11 mouse cellular contexts compared by ENCODE assay signal in genomic region chr2:75061456-75062188, GRCm38 (mm10).
DNase-seq lines count a peak whose midpoint lies in the region; ATAC-seq and TF ChIP-seq lines count a peak whose summit lies in the region.
"Had no signal": no experiment of that assay in that cellular context is flagged by ENCODE, and none has a peak within 500 bp of the region (broad histone marks: within the 10 kb centered on the region; RNA-seq: fewer than 3 reads in every experiment).

No protein-coding gene starts in this region.

- peak; percentile 5 for DNase-seq in cerebellum, adult 11 months
- DNase-seq in cerebellum, postnatal 4 days (ENCODE audit: low spot score in 2 of 2): no peak
- peak; percentile 62 for DNase-seq in kidney, postnatal 0 days (ENCODE audit: low spot score)
- DNase-seq in kidney, adult 9 months: no peak
- peak; percentile 18 to 25 for DNase-seq in cerebellum, postnatal 25 days
- DNase-seq in heart, embryonic 10.5 days (ENCODE audit: low spot score): no peak
- no peak for DNase-seq in gastrocnemius, postnatal 14 days
- DNase-seq: B cell, adult 2 months had no signal

- 16% methylated on average over 12 of the region's 12 CpGs for WGBS in kidney, postnatal 0 days
- 38% methylated on average over 12 of the region's 12 CpGs for WGBS in neural tube, embryonic 12.5 days
- 57% methylated on average over 12 of the region's 12 CpGs for WGBS in heart, embryonic 10.5 days

- intact Hi-C loops in gastrocnemius, postnatal 14 days (cut with DNase I; ENCODE audit: low total_unique reads): no loop called here

- no peak overlapping the region for H3K4me3 ChIP-seq in kidney, postnatal 0 days (replicated peaks; ENCODE audit: low read depth, low read length)
- no peak overlapping the region for H3K4me3 ChIP-seq in neural tube, embryonic 12.5 days
- H3K4me3 ChIP-seq in heart, embryonic 10.5 days: no peak overlapping the region
- H3K4me3 ChIP-seq: embryonic facial prominence, embryonic 15.5 days had no signal

- no peak; the same call in 1 of the 2 replicates for ATAC-seq in kidney, postnatal 0 days (replicated peaks; ENCODE audit: low FRiP score, low read depth)
- 0 out of 2 replicates have a peak, but pooled peaks have one; percentile 44 for ATAC-seq in neural tube, embryonic 12.5 days (ENCODE audit: low FRiP score, low read depth)

- no peaks in the 10 kb centered on the region for H3K9me3 ChIP-seq in kidney, postnatal 0 days (replicated peaks; ENCODE audit: low read length)
- H3K9me3 ChIP-seq in neural tube, embryonic 12.5 days: no peaks in the 10 kb centered on the region
- no peaks in the 10 kb centered on the region for H3K9me3 ChIP-seq in heart, embryonic 10.5 days
- H3K9me3 ChIP-seq: embryonic facial prominence, embryonic 15.5 days had no signal

- peaks cover 9% of the 10 kb centered on the region for H3K4me1 ChIP-seq in kidney, postnatal 0 days (replicated peaks; ENCODE audit: insufficient read depth, low read length)
- peaks cover 27% of the 10 kb centered on the region for H3K4me1 ChIP-seq in neural tube, embryonic 12.5 days
- H3K4me1 ChIP-seq in heart, embryonic 10.5 days: peaks cover 29% of the 10 kb centered on the region

- H3K27me3 ChIP-seq in kidney, postnatal 0 days (ENCODE audit: insufficient read depth, low read length): no peaks in the 10 kb centered on the region
- H3K27me3 ChIP-seq in neural tube, embryonic 12.5 days (replicated peaks): no peaks in the 10 kb centered on the region
- H3K27me3 ChIP-seq in heart, embryonic 10.5 days (ENCODE audit: insufficient read depth, poor library complexity, severe bottlenecking): peaks cover 18% of the 10 kb centered on the region

- H3K4me2 ChIP-seq in kidney, postnatal 0 days (ENCODE audit: low read length): 0 out of 2 replicates have a peak overlapping the region, but pooled peaks have one; percentile 4
- peak overlapping the region; percentile 29; the same call in 1 of the 2 replicates for H3K4me2 ChIP-seq in neural tube, embryonic 12.5 days (replicated peaks)
- H3K4me2 ChIP-seq: embryonic facial prominence, embryonic 15.5 days had no signal

- no peaks in the 10 kb centered on the region for H3K36me3 ChIP-seq in kidney, postnatal 0 days (ENCODE audit: insufficient read depth, low read length)
- no peaks in the 10 kb centered on the region for H3K36me3 ChIP-seq in neural tube, embryonic 12.5 days
- H3K36me3 ChIP-seq in heart, embryonic 10.5 days: no peaks in the 10 kb centered on the region
- H3K36me3 ChIP-seq: embryonic facial prominence, embryonic 15.5 days had no signal

- peak; percentile 44; the same call in 1 of the 2 replicates for TF ChIP-seq CTCF in kidney, postnatal 0 days (IDR thresholded peaks at IDR 0.05; ENCODE audit: low read depth)

- no peak overlapping the region for H3K27ac ChIP-seq in kidney, postnatal 0 days
- H3K27ac ChIP-seq in neural tube, embryonic 12.5 days: peak overlapping the region; percentile 46; the same call in 1 of the 2 replicates
- no peak overlapping the region for H3K27ac ChIP-seq in heart, embryonic 10.5 days
- H3K27ac ChIP-seq: embryonic facial prominence, embryonic 15.5 days; liver, embryonic 14.5 days had no signal

- no peak overlapping the region for H3K9ac ChIP-seq in kidney, postnatal 0 days (ENCODE audit: low read depth, low read length)
- no peak overlapping the region for H3K9ac ChIP-seq in neural tube, embryonic 12.5 days
- H3K9ac ChIP-seq: embryonic facial prominence, embryonic 15.5 days; liver, embryonic 14.5 days had no signal

Comparison
In these comparisons a context has a peak if more than half of its experiments do, and no peak if none do; other contexts are left out.
1. DNase-seq: peak in cerebellum, adult 11 months (single experiment), kidney, postnatal 0 days (single experiment) and cerebellum, postnatal 25 days (2 of 2); none in cerebellum, postnatal 4 days (0 of 2), kidney, adult 9 months (single experiment), heart, embryonic 10.5 days (single experiment) and gastrocnemius, postnatal 14 days (single experiment).